Mouse (Mus musculus): ENCODE results near the gene Gpr35. TPM values are rescaled to one million over a fixed set of nuclear protein-coding genes. Genes with fewer than 3 reads are reported as not detected.

Gene Gpr35
- total and polyA plus RNA-seq, 2 experiments from 2014 or later, result 0.13 to 0.42 TPM

GRCm38 (mm10) chr1:92908664-92909063 lies 42.0 kb upstream of the Gpr35 start:
- DNase-seq (ENCODE audit: low spot score), result no peak
- peaks cover 35% of the 10 kb centered on the region for H3K4me1 ChIP-seq (ENCODE audit: insufficient read depth, low read length)
- H3K36me3 ChIP-seq (ENCODE audit: insufficient read depth, low read length), result no peaks in the 10 kb centered on the region
- 92% methylated on average over 3 of the region's 3 CpGs for WGBS
- no peak for ATAC-seq
- no peaks in the 10 kb centered on the region for H3K27me3 ChIP-seq (ENCODE audit: insufficient read depth, low read length)
- no peak overlapping the region for H3K27ac ChIP-seq
- no peak overlapping the region for H3K4me3 ChIP-seq (ENCODE audit: low read length)
- no peak overlapping the region for H3K9ac ChIP-seq (replicated peaks; ENCODE audit: low read length)
- no peak for TF ChIP-seq CTCF (IDR thresholded peaks at IDR 0.05; ENCODE audit: low read depth)
- H3K9me3 ChIP-seq (ENCODE audit: low read length), result no peaks in the 10 kb centered on the region
- H3K4me2 ChIP-seq (ENCODE audit: low read depth, low read length), result no peak overlapping the region

- H3K27ac ChIP-seq, result no peak overlapping the region
- 64% methylated on average over 4 of the region's 4 CpGs for WGBS
- peak; percentile 54 for TF ChIP-seq CTCF (IDR thresholded peaks at IDR 0.05; ENCODE audit: low read depth)
- H3K9ac ChIP-seq (replicated peaks; ENCODE audit: low read length), result no peak overlapping the region
- H3K4me1 ChIP-seq (ENCODE audit: insufficient read depth, low read length), result peaks cover 35% of the 10 kb centered on the region
- H3K4me2 ChIP-seq (ENCODE audit: low read depth, low read length), result no peak overlapping the region
- ATAC-seq, result no peak
- no peak overlapping the region for H3K4me3 ChIP-seq (ENCODE audit: low read length)
- no peaks in the 10 kb centered on the region for H3K9me3 ChIP-seq (ENCODE audit: low read length)
- H3K27me3 ChIP-seq (ENCODE audit: insufficient read depth, low read length), result no peaks in the 10 kb centered on the region
- H3K36me3 ChIP-seq (ENCODE audit: insufficient read depth, low read length), result no peaks in the 10 kb centered on the region; the same call in 1 of the 2 replicates
- peak; percentile 66 for DNase-seq (ENCODE audit: low spot score)
These were observed 41.6 kb upstream of the Gpr35 start for GRCm38 (mm10) chr1:92909068-92909467.

- peak; percentile 33 for TF ChIP-seq CTCF (IDR thresholded peaks at IDR 0.05; ENCODE audit: low read depth)
- H3K36me3 ChIP-seq (ENCODE audit: insufficient read depth, low read length), result peaks cover 9% of the 10 kb centered on the region; the same call in 1 of the 2 replicates
- DNase-seq (ENCODE audit: low spot score) (peak; percentile 89), ATAC-seq (peak; percentile 78)
- peak within 1 kb of the TSS; percentile 81 for H3K4me3 ChIP-seq (ENCODE audit: low read length)
- no peaks in the 10 kb centered on the region for H3K27me3 ChIP-seq (ENCODE audit: insufficient read depth, low read length)
- WGBS, result under 1% methylated on average over 50 of the region's 57 CpGs
- H3K4me1 ChIP-seq (ENCODE audit: insufficient read depth, low read length), result peaks cover 35% of the 10 kb centered on the region
- H3K9me3 ChIP-seq (ENCODE audit: low read length), result no peaks in the 10 kb centered on the region
- peak within 1 kb of the TSS; percentile 95 for H3K9ac ChIP-seq (replicated peaks; ENCODE audit: low read length)
- peak within 1 kb of the TSS; percentile 96 for H3K27ac ChIP-seq
- H3K4me2 ChIP-seq (ENCODE audit: low read depth, low read length), result peak within 1 kb of the TSS; percentile 66
These were observed 40.3 kb upstream of the Gpr35 start, which contains the start of gene Rnpepl1 for GRCm38 (mm10) chr1:92910239-92910885. TSS of gene Rnpepl1 (plus strand) at chr1:92910783.

- DNase-seq (ENCODE audit: low spot score) (peak; percentile 82), ATAC-seq (peak; percentile 34)
- under 1% methylated on average over 64 of the region's 85 CpGs for WGBS
- peak overlapping the region; percentile 96 for H3K27ac ChIP-seq
- H3K27me3 ChIP-seq (ENCODE audit: insufficient read depth, low read length), result no peaks in the 10 kb centered on the region
- TF ChIP-seq CTCF (IDR thresholded peaks at IDR 0.05; ENCODE audit: low read depth), result no peak; the same call in 1 of the 2 replicates
- H3K9ac ChIP-seq (replicated peaks; ENCODE audit: low read length), result peak overlapping the region; percentile 95
- peaks cover 35% of the 10 kb centered on the region for H3K4me1 ChIP-seq (ENCODE audit: insufficient read depth, low read length)
- peak overlapping the region; percentile 66 for H3K4me2 ChIP-seq (ENCODE audit: low read depth, low read length)
- peak overlapping the region; percentile 81 for H3K4me3 ChIP-seq (ENCODE audit: low read length)
- no peaks in the 10 kb centered on the region for H3K9me3 ChIP-seq (ENCODE audit: low read length)
- H3K36me3 ChIP-seq (ENCODE audit: insufficient read depth, low read length), result peaks cover 16% of the 10 kb centered on the region
These were observed 39.5 kb upstream of the Gpr35 start for GRCm38 (mm10) chr1:92910925-92911720.

- H3K9ac ChIP-seq (replicated peaks; ENCODE audit: low read length), result peak overlapping the region; percentile 95
- no peak for ATAC-seq
- DNase-seq (ENCODE audit: low spot score), result no peak
These were observed 38.9 kb upstream of the Gpr35 start for GRCm38 (mm10) chr1:92911721-92912138.

GRCm38 (mm10) chr1:92912286-92912685 lies 38.4 kb upstream of the Gpr35 start:
- Histone ChIP-seq H3K4me3 (ENCODE audit: low read length) (peak overlapping the region; percentile 81), H3K4me2 (ENCODE audit: low read depth, low read length) (peak overlapping the region; percentile 66), H3K27me3 (ENCODE audit: insufficient read depth, low read length) (no peaks in the 10 kb centered on the region), H3K27ac (no peak overlapping the region), H3K9me3 (ENCODE audit: low read length) (no peaks in the 10 kb centered on the region), H3K4me1 (ENCODE audit: insufficient read depth, low read length) (peaks cover 35% of the 10 kb centered on the region), H3K36me3 (ENCODE audit: insufficient read depth, low read length) (peaks cover 28% of the 10 kb centered on the region), H3K9ac (replicated peaks; ENCODE audit: low read length) (peak overlapping the region; percentile 95)
- TF ChIP-seq CTCF (IDR thresholded peaks at IDR 0.05; ENCODE audit: low read depth), result peak; percentile 58
- 33% methylated on average over 1 of the region's 1 CpGs for WGBS
- ATAC-seq, result no peak
- DNase-seq (ENCODE audit: low spot score), result no peak

More at GRCm38 (mm10) chr1:92911721-92912138, 38.9 kb upstream of the Gpr35 start:
- WGBS, result 35% methylated on average over 8 of the region's 8 CpGs
- Histone ChIP-seq H3K27ac (peak overlapping the region; percentile 96; the same call in 1 of the 2 replicates), H3K4me2 (ENCODE audit: low read depth, low read length) (peak overlapping the region; percentile 66), H3K36me3 (ENCODE audit: insufficient read depth, low read length) (peaks cover 23% of the 10 kb centered on the region), H3K27me3 (ENCODE audit: insufficient read depth, low read length) (no peaks in the 10 kb centered on the region), H3K9me3 (ENCODE audit: low read length) (no peaks in the 10 kb centered on the region), H3K4me3 (ENCODE audit: low read length) (peak overlapping the region; percentile 81), H3K4me1 (ENCODE audit: insufficient read depth, low read length) (peaks cover 35% of the 10 kb centered on the region)
- no peak for TF ChIP-seq CTCF (IDR thresholded peaks at IDR 0.05; ENCODE audit: low read depth)

All from hindbrain, postnatal 0 days (tissue).